Mouse (Mus musculus) forebrain, postnatal 0 days (tissue): ENCODE measurements around the gene Tmem248. TPM values are rescaled to one million over a fixed set of nuclear protein-coding genes. Genes with fewer than 3 reads are reported as not detected.

Experiments used
- ATAC-seq: fragments of 200-750 bp; cut with Nextera tagmentation; 2 replicates; pipeline ENCODE4 v1.8.0; 2017; ENCODE audit warnings: mild to moderate bottlenecking, moderate library complexity
- DNase-seq: peaks from one replicate; pipeline ENCODE4 v3.0.0-alpha.2; 2015
- H3K27ac ChIP-seq: fragments of 300-500 bp; sonication (generic); 2 replicates; pipeline ENCODE4 v1.5.1; 2014; ENCODE audit warnings: low read depth, mild to moderate bottlenecking, antibody characterized with exemption, low read length, moderate library complexity, mixed read lengths
- H3K27me3 ChIP-seq: fragments of 300-500 bp; sonication (generic); 2 replicates; pipeline ENCODE4 v1.6.1; 2014; ENCODE audit warnings: mild to moderate bottlenecking, low read length, mixed read lengths; ENCODE audit not compliant: insufficient read depth
- H3K36me3 ChIP-seq: fragments of 300-500 bp; sonication (generic); 2 replicates; pipeline ENCODE4 v1.6.1; 2014; ENCODE audit warnings: mild to moderate bottlenecking, moderate library complexity; ENCODE audit not compliant: insufficient read depth
- H3K4me1 ChIP-seq: fragments of 300-500 bp; sonication (generic); 2 replicates; pipeline ENCODE4 v1.6.1; 2014; ENCODE audit warnings: antibody characterized with exemption; ENCODE audit not compliant: insufficient read depth
- H3K4me2 ChIP-seq: fragments of 300-500 bp; sonication (generic); 2 replicates; pipeline ENCODE4 v1.6.1; 2014; ENCODE audit warnings: low read depth, mild to moderate bottlenecking, moderate library complexity
- H3K4me3 ChIP-seq: fragments of 300-500 bp; sonication (generic); 2 replicates; pipeline ENCODE4 v1.5.1; 2014; ENCODE audit warnings: low read depth, low read length, mixed read lengths
- H3K9ac ChIP-seq: fragments of 300-500 bp; sonication (generic); 2 replicates; pipeline ENCODE4 v1.6.1; 2014; ENCODE audit warnings: mild to moderate bottlenecking
- H3K9me3 ChIP-seq: fragments of 300-500 bp; sonication (generic); 2 replicates; pipeline ENCODE4 v1.6.1; 2016; ENCODE audit warnings: low read length
- CTCF ChIP-seq: sonication (generic); IDR thresholded peaks from 2 replicates; pipeline ENCODE4 v1.5.1; 2016; ENCODE audit warnings: antibody characterized with exemption, control low read depth, low read depth
- whole genome bisulfite sequencing: fragments of 180-500 bp; shearing (Covaris S2); extraction: QIAGEN DNeasy Blood & Tissue Kit; methylation state at CpG from one replicate; pipeline ENCODE4 v1.1.7; 2014; 5-methylcytosine and 5-hydroxymethylcytosine counted together
- polyA plus RNA-seq: library from polyadenylated mRNA; unstranded; fragments of >200 nt; fragmentation: Nextera tagmentation; extraction: Ambion mirVana; gene quantifications from 2 replicates; pipeline ENCODE4 v1.2.1, GENCODE M21; 2015
- total RNA-seq: library from RNA; depleted of rRNA; stranded (reverse); fragments of >200 nt; gene quantifications from 2 replicates; pipeline ENCODE4 v1.2.3, GENCODE M21; 2014

Gene Tmem248
- total and polyA plus RNA-seq, 2 experiments from 2014 or later = 29.1 to 45.8 TPM

DNA sequence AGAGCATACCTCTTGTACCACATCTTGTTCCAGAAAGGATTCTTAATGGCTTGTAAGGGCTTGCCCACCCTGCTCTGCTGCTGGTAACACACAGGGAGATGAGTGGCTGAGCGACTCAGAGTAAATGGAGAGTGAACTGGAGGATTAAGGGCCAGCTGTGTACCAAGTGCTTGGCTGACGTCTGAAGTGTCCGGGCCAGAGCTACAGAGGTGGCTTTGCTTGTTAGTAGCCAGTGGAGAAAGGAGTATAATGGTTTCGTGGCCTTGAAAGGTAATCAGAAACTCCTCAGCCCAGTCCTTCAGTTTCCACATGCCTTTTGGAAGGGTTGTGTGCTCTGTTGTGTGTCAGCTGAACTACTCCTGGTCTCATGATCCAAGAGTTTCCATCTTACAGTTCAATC, 39.0 kb upstream of the Tmem248 start:
- Histone ChIP-seq H3K4me2 (no peak overlapping the region), H3K27ac (no peak overlapping the region), H3K4me3 (no peak overlapping the region), H3K4me1 (peaks cover 3% of the 10 kb centered on the region), H3K9me3 (no peaks in the 10 kb centered on the region), H3K27me3 (no peaks in the 10 kb centered on the region), H3K9ac (no peak overlapping the region), H3K36me3 (no peaks in the 10 kb centered on the region)
- no peak for TF ChIP-seq CTCF
- 53% methylated on average over 4 of the region's 4 CpGs for WGBS
- ATAC-seq (no peak), DNase-seq (no peak)

DNA sequence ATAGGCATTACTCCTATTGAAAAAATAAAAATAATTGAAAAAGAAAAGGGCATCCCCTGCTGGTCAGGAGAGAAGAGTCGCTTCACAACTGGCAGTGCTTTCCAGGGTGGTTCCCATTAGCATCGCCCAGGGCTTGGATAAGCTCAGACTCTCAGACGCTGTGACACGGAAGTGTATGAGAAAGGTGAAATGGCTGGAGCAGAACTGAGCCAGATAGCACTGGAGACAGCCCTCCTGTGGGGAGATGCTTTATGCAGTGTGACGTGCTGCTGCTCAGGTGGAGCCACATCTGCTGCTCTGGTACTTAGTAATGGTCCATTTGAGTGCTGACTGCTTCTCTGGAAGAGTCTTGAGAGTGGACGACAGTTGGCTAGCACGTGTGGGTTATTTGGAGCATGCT, 36.5 kb upstream of the Tmem248 start:
- peak; percentile 35; the same call in 1 of the 2 replicates for TF ChIP-seq CTCF
- whole genome bisulfite sequencing = 69% methylated on average over 7 of the region's 7 CpGs

DNA sequence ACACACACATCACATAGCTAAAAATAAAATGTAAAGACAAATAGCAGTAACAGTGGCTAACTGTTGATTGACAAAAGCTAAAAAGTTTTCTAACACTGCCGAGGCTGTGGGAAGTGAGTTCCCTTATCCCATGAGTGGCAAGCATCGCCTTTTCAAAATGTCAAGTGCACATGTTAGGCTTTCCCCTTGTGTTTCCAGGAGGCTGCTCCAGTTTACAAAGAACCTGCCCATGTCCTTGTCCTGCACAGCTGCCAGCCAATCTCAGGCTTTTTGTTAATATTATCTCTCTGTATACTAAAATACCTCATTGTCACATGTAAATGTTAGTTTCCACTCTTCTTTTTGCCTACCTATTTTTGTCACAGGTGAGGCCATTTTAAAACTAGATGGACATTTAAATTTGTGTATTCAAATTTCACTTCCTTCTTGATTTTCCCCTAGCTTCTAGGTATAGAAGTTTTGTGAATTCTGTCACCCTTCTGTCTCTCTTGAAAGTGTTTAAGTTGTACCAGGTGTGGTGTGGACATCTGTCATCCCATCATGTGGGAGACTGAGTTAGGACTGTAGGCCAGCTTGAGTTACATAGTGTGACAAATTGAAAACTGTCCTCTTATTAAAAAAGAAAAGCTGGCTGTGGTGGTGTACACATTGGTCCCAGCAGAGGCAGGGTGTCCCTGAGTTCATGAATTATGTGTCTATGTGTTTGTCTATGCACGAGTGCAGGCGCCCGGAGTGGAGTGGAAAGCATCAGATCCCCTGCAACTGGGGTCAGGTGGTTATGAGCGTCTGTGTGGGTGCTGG, 34.9 kb upstream of the Tmem248 start:
- Histone ChIP-seq H3K4me2 (no peak overlapping the region), H3K4me3 (no peak overlapping the region), H3K4me1 (no peaks in the 10 kb centered on the region), H3K9me3 (no peaks in the 10 kb centered on the region), H3K27me3 (no peaks in the 10 kb centered on the region), H3K27ac (no peak overlapping the region), H3K9ac (no peak overlapping the region), H3K36me3 (no peaks in the 10 kb centered on the region)
- 89% methylated on average over 6 of the region's 6 CpGs for WGBS
- no peak for DNase-seq
- no peak for TF ChIP-seq CTCF
- ATAC-seq = no peak

More for the DNA sequence above, 36.5 kb upstream of the Tmem248 start:
- Histone ChIP-seq H3K4me2 (no peak overlapping the region), H3K27ac (no peak overlapping the region), H3K4me3 (no peak overlapping the region), H3K4me1 (no peaks in the 10 kb centered on the region), H3K9me3 (no peaks in the 10 kb centered on the region), H3K27me3 (no peaks in the 10 kb centered on the region), H3K36me3 (no peaks in the 10 kb centered on the region), H3K9ac (no peak overlapping the region)
- no peak for ATAC-seq
- no peak for DNase-seq

DNA sequence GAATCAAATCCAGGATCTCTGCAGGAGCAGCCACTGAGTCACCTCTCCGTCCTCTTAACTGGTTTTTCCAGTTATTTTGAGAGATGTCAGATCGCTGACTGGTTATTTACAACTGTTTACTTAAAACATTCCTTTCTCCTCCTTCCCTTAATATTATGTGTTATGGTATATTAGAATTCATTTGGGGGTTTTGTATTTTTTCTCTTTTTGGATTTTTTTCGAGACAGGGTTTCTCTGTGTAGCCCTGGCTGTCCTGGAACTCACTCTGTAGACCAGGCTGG, 34.4 kb upstream of the Tmem248 start:
- DNase-seq = no peak
- H3K36me3 ChIP-seq = no peaks in the 10 kb centered on the region

DNA sequence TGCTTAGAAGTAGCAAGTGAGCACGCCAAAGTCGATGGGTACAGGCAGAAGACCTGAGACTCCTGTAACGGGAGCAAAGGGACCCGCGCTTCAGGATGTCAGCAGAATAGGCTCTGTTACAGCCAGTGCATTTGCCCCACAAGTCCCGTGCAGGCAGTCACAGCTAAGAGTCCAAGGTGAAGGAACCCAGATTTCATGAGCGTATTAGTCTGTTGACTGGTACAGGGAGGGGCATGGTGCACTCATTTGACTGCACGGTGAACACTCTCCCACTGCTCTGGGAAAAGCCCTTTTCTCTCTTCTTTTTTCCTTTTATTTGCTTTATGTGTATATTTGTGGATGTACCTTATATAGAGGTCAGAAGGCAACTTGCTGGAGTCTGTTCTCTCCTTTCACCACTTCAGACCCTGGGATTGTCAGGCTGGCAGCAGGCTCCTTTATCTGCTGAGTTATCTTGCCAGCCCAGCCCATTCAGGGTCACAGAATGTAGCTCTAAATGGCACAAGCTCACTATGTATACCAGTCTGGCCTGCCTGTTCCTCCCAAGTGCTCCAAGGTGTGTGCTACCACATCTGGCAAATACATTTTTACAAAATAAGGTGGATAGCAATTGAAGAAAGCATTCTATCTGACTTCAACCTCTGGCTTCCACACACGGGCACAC, 32.6 kb upstream of the Tmem248 start:
- TF ChIP-seq CTCF = no peak
- no peak for ATAC-seq
- H3K4me1 ChIP-seq = no peaks in the 10 kb centered on the region
- H3K36me3 ChIP-seq = peaks cover 6% of the 10 kb centered on the region; the same call in 1 of the 2 replicates
- no peak for DNase-seq
- no peaks in the 10 kb centered on the region for H3K9me3 ChIP-seq
- H3K9ac ChIP-seq = no peak overlapping the region
- no peak overlapping the region for H3K4me2 ChIP-seq
- no peak overlapping the region for H3K27ac ChIP-seq
- no peak overlapping the region for H3K4me3 ChIP-seq
- no peaks in the 10 kb centered on the region for H3K27me3 ChIP-seq
- 88% methylated on average over 9 of the region's 9 CpGs for WGBS

More for the DNA sequence above, 34.4 kb upstream of the Tmem248 start:
- H3K9ac ChIP-seq = no peak overlapping the region
- H3K9me3 ChIP-seq = no peaks in the 10 kb centered on the region
- WGBS = 95% methylated on average over 3 of the region's 3 CpGs
- no peak for ATAC-seq
- H3K27ac ChIP-seq = no peak overlapping the region
- no peaks in the 10 kb centered on the region for H3K27me3 ChIP-seq
- no peak overlapping the region for H3K4me2 ChIP-seq
- no peak for TF ChIP-seq CTCF
- H3K4me3 ChIP-seq = no peak overlapping the region
- H3K4me1 ChIP-seq = no peaks in the 10 kb centered on the region

DNA sequence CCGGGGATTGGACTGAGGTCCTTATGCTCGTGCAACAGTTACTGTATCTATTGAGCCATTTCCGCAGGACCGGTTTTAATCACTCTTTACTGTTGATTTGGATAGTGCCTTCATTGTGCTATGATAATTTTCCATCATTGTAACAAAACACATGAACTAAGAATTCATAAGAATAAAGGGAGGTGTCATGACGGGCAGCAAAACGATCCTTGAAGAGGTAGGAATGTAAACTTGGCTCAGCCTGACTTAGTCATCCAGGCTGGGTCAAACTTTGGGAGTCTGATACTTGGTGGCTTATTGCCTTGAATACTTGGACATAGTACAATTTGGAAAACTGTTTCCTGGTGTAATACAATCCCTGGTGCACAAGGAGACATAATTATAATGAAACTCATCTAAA, 31.6 kb upstream of the Tmem248 start:
- DNase-seq (no peak), ATAC-seq (no peak)
- TF ChIP-seq CTCF = no peak
- WGBS = 89% methylated on average over 6 of the region's 6 CpGs
- Histone ChIP-seq H3K4me3 (no peak overlapping the region), H3K9me3 (no peaks in the 10 kb centered on the region), H3K4me2 (no peak overlapping the region), H3K36me3 (peaks cover 16% of the 10 kb centered on the region; the same call in 1 of the 2 replicates), H3K27me3 (no peaks in the 10 kb centered on the region), H3K9ac (no peak overlapping the region), H3K27ac (no peak overlapping the region), H3K4me1 (no peaks in the 10 kb centered on the region)

DNA sequence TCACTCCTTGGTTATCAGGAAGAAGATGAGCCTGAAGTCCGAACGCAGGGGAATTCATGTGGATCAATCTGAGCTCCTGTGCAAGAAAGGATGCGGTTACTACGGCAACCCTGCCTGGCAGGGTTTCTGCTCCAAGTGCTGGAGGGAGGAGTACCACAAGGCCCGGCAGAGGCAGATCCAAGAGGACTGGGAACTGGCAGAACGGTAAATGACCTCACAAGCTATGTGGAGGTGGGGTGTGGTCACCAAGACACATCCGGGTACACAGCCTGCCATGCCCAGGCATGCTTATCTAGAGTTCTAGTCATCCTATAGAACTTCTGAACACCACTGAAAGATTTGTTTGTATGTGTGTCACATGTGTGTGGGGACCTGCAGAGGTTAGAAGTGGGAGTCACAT, 29.5 kb upstream of the Tmem248 start:
- 19% methylated on average over 7 of the region's 7 CpGs for WGBS
- no peak for ATAC-seq
- DNase-seq = peak; percentile 15
- H3K27me3 ChIP-seq = no peaks in the 10 kb centered on the region
- no peak for TF ChIP-seq CTCF
- H3K4me3 ChIP-seq = no peak overlapping the region
- no peak overlapping the region for H3K27ac ChIP-seq
- no peaks in the 10 kb centered on the region for H3K4me1 ChIP-seq
- H3K4me2 ChIP-seq = no peak overlapping the region
- H3K9ac ChIP-seq = no peak overlapping the region
- no peaks in the 10 kb centered on the region for H3K9me3 ChIP-seq
- H3K36me3 ChIP-seq = peaks cover 31% of the 10 kb centered on the region
